Mouse (Mus musculus): ENCODE measurements around the gene Icam5. TPM values are rescaled to one million over a fixed set of nuclear protein-coding genes. Genes with fewer than 3 reads are reported as not detected.
"Not testable (repeated sequence)": the region's sequence is repeated elsewhere in the genome, so short reads cannot be mapped to it uniquely, and the experiment has no call there.

The Icam5 gene
- polyA plus RNA-seq, 1 experiment from 2014 or later = 1.8 TPM

DNA sequence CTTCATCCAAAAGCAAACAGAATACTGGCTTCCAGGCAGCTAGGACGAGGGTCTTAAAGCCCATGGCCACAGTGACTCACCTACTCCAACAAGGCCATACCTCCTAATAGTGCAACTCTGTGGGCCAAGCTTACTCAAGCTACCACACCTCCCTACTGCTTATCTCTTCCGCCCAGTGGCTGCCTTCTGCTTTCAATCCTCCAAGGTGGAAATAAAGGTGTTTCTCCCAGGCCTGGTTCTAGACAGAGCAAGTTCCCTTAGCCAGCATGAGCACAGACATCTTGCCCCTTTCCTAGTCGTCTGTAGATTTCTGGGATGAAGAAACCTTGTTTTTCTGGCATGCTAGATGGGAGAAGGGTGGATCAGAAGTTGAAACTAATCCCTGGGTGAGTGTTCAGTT lies 7.9 kb downstream of the Icam5 start:
- Histone ChIP-seq H3K4me1 (peaks cover 34% of the 10 kb centered on the region), H3K36me3 (no peaks in the 10 kb centered on the region), H3K4me3 (replicated peaks) (no peak overlapping the region), H3K9me3 (replicated peaks) (no peaks in the 10 kb centered on the region), H3K27ac (replicated peaks) (no peak overlapping the region), H3K9ac (replicated peaks) (no peak overlapping the region), H3K4me2 (no peak overlapping the region), H3K27me3 (replicated peaks) (peaks cover 59% of the 10 kb centered on the region)
- no peak for ATAC-seq (ENCODE audit: low FRiP score)
- WGBS = 72% methylated on average over 3 of the region's 3 CpGs

- WGBS = 54% methylated on average over 4 of the region's 4 CpGs
- no peak for ATAC-seq (ENCODE audit: low FRiP score)
- H3K4me1 ChIP-seq = peaks cover 19% of the 10 kb centered on the region
- H3K9ac ChIP-seq (replicated peaks) = no peak overlapping the region
- no peak overlapping the region for H3K4me2 ChIP-seq
- H3K36me3 ChIP-seq = no peaks in the 10 kb centered on the region
- H3K27ac ChIP-seq (replicated peaks) = no peak overlapping the region
- H3K4me3 ChIP-seq (replicated peaks) = no peak overlapping the region
- H3K27me3 ChIP-seq (replicated peaks) = peaks cover 44% of the 10 kb centered on the region
- H3K9me3 ChIP-seq (replicated peaks) = no peaks in the 10 kb centered on the region
Observed at GRCm38 (mm10) chr9:21041308-21041707, 9.4 kb downstream of the Icam5 start.

DNA sequence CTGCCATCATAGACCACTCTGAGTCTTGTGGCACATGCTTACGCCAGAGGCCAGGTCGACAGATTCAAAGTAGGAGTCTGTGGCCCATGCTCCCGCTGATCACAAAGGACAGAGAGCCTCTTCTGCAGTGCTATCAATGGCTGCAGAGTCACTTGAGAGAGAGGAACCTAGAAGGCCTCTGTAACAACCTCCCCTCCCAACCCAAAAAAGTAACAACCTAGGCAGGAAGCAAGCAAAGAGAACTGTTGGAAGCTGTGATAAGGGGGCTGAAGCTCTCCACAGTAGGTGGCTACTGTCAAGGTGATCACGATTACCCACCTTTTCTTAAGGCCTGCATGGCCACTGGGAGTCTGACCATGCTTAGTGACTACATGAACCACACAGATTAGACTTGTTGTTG lies 11.7 kb downstream of the Icam5 start:
- no peak overlapping the region for H3K4me3 ChIP-seq (replicated peaks)
- no peak overlapping the region for H3K9ac ChIP-seq (replicated peaks)
- ATAC-seq (ENCODE audit: low FRiP score) = no peak
- H3K4me1 ChIP-seq = no peaks in the 10 kb centered on the region
- H3K27me3 ChIP-seq (replicated peaks) = peaks cover 22% of the 10 kb centered on the region
- no peaks in the 10 kb centered on the region for H3K36me3 ChIP-seq
- H3K9me3 ChIP-seq (replicated peaks) = no peaks in the 10 kb centered on the region
- 87% methylated on average over 4 of the region's 4 CpGs for WGBS
- no peak overlapping the region for H3K27ac ChIP-seq (replicated peaks)
- H3K4me2 ChIP-seq = no peak overlapping the region

DNA sequence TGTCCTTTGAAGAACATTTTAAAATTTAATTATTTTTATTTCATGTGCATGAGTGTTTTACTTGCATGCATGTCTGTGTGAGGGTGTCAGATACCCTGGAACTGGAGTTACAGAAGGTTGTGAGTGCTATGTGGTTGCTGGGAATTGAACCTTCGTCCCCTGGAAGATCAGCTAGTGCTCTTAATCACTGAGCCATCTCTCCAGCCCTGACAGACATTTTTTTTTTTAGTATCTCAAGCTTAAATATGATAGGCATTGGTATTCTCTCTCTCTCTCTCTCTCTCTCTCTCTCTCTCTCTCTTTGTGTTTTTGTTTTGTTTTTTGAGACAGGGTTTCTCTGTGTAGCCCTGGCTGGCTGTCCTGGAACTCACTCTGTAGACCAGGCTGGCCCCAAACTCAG lies 12.9 kb downstream of the Icam5 start:
- WGBS = 59% methylated on average over 1 of the region's 1 CpGs
- H3K4me2 ChIP-seq; ATAC-seq (ENCODE audit: low FRiP score); H3K36me3 ChIP-seq; H3K4me3 ChIP-seq (replicated peaks); H3K27ac ChIP-seq (replicated peaks); H3K27me3 ChIP-seq (replicated peaks); H3K9ac ChIP-seq (replicated peaks); H3K9me3 ChIP-seq (replicated peaks); H3K4me1 ChIP-seq: not testable (repeated sequence)

- Histone ChIP-seq H3K36me3 (no peaks in the 10 kb centered on the region), H3K4me1 (no peaks in the 10 kb centered on the region), H3K27ac (replicated peaks) (no peak overlapping the region), H3K27me3 (replicated peaks) (peaks cover 5% of the 10 kb centered on the region), H3K9me3 (replicated peaks) (no peaks in the 10 kb centered on the region), H3K9ac (replicated peaks) (no peak overlapping the region), H3K4me3 (replicated peaks) (no peak overlapping the region), H3K4me2 (no peak overlapping the region)
- 83% methylated on average over 3 of the region's 3 CpGs for WGBS
- ATAC-seq (ENCODE audit: low FRiP score) = no peak
Observed at GRCm38 (mm10) chr9:21045235-21045634, 13.4 kb downstream of the Icam5 start.

- no peaks in the 10 kb centered on the region for H3K4me1 ChIP-seq
- 67% methylated on average over 10 of the region's 10 CpGs for WGBS
- no peak for ATAC-seq (ENCODE audit: low FRiP score)
Observed at GRCm38 (mm10) chr9:21051578-21051977, 19.7 kb downstream of the Icam5 start.

DNA sequence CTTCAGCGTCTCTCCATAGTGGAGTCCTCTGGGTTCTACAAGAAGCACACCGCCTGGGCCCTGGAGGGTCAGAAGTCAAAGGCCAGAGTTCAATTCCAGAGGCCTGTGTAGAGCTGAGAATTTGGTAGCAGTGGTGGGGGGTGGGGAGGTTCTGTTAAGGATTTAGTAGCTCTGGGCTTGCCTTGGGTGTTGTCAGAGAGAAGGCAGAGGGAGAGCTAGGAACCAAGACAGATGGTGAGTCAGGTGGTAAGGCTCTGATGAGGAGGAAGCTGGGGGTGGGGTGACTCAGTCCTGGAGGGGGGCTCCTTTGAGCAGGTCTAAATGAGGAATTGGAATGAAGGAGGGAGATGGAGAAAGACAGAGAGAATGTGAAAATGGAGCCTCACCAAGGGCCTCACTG lies 31.1 kb downstream of the Icam5 start:
- H3K4me1 ChIP-seq = no peaks in the 10 kb centered on the region
- H3K4me3 ChIP-seq (replicated peaks) = no peak overlapping the region
- H3K9me3 ChIP-seq (replicated peaks) = no peaks in the 10 kb centered on the region
- peaks cover 39% of the 10 kb centered on the region for H3K36me3 ChIP-seq
- WGBS = 98% methylated on average over 2 of the region's 2 CpGs
- no peak overlapping the region for H3K27ac ChIP-seq (replicated peaks)
- no peak overlapping the region for H3K4me2 ChIP-seq
- no peaks in the 10 kb centered on the region for H3K27me3 ChIP-seq (replicated peaks)
- no peak overlapping the region for H3K9ac ChIP-seq (replicated peaks)
- no peak for ATAC-seq (ENCODE audit: low FRiP score)

More at GRCm38 (mm10) chr9:21051578-21051977, 19.7 kb downstream of the Icam5 start:
- H3K36me3 ChIP-seq = no peaks in the 10 kb centered on the region
- H3K4me3 ChIP-seq (replicated peaks) = no peak overlapping the region
- no peaks in the 10 kb centered on the region for H3K9me3 ChIP-seq (replicated peaks)
- H3K9ac ChIP-seq (replicated peaks) = no peak overlapping the region
- H3K4me2 ChIP-seq = no peak overlapping the region
- no peak overlapping the region for H3K27ac ChIP-seq (replicated peaks)
- peaks cover 4% of the 10 kb centered on the region; the same call in 1 of the 2 replicates for H3K27me3 ChIP-seq (replicated peaks)

DNA sequence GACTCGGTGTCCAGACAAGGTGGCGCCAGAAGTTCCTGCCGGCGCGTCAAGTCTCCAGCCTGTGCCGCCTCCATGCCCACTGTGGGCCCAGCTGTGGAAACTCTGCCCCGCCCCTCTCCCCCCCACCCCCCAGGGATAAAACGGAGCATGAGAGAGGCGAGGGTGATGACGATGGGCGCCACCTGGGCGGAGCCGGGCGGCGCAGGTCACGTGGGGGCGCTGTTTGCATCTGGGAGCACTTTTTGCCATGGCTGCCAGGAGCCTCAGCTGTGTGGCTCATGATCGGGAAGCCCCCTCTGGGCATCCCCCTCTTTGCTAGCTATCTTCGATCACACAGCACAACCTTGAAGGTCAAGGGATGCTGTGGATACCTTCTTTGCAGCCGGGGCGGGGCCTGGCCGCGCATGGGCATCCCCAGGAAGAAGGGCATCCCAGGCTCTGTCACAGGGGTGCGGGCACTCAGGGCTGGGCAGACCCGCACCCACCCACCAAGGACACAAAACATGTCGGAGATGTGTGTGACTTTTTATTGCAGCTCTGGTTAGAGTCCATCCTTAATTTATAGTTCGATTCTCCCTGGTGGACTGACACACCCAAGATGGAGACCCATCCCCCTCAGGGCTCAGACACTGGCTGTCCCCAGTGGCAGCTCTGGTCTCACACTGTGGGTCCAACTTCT lies 35.3 kb downstream of the Icam5 start, which contains the start of gene Zglp1:
TSS of gene Zglp1 (minus strand) at position 88 of the 679 bp plus-strand sequence.
- Histone ChIP-seq H3K9ac (replicated peaks) (no peak within 1 kb of the TSS), H3K9me3 (replicated peaks) (no peaks in the 10 kb centered on the region), H3K4me1 (peaks cover 7% of the 10 kb centered on the region), H3K36me3 (peaks cover 48% of the 10 kb centered on the region), H3K27ac (replicated peaks) (no peak within 1 kb of the TSS), H3K4me2 (no peak within 1 kb of the TSS), H3K4me3 (replicated peaks) (no peak within 1 kb of the TSS), H3K27me3 (replicated peaks) (no peaks in the 10 kb centered on the region)
- WGBS = 89% methylated on average over 26 of the region's 27 CpGs
- no peak for ATAC-seq (ENCODE audit: low FRiP score)

- Histone ChIP-seq H3K4me3 (replicated peaks) (peak overlapping the region; percentile 84), H3K9ac (replicated peaks) (peak overlapping the region; percentile 88), H3K4me1 (peaks cover 24% of the 10 kb centered on the region), H3K36me3 (peaks cover 38% of the 10 kb centered on the region), H3K4me2 (peak overlapping the region; percentile 93), H3K27me3 (replicated peaks) (no peaks in the 10 kb centered on the region), H3K27ac (replicated peaks) (peak overlapping the region; percentile 75; the same call in 1 of the 2 replicates), H3K9me3 (replicated peaks) (no peaks in the 10 kb centered on the region)
- WGBS = 15% methylated on average over 4 of the region's 4 CpGs
- ATAC-seq (ENCODE audit: low FRiP score) = peak; percentile 3; the same call in 1 of the 2 replicates
Observed at GRCm38 (mm10) chr9:21072641-21073040, 40.8 kb downstream of the Icam5 start.

- H3K27me3 ChIP-seq (replicated peaks) = no peaks in the 10 kb centered on the region
- peak within 1 kb of the TSS; percentile 88 for H3K9ac ChIP-seq (replicated peaks)
- peak; percentile 95 for ATAC-seq (ENCODE audit: low FRiP score)
- peaks cover 24% of the 10 kb centered on the region for H3K4me1 ChIP-seq
- H3K27ac ChIP-seq (replicated peaks) = peak within 1 kb of the TSS; percentile 75
- peak within 1 kb of the TSS; percentile 93 for H3K4me2 ChIP-seq
- peaks cover 42% of the 10 kb centered on the region for H3K36me3 ChIP-seq
- H3K4me3 ChIP-seq (replicated peaks) = peak within 1 kb of the TSS; percentile 84
- no peaks in the 10 kb centered on the region for H3K9me3 ChIP-seq (replicated peaks)
- WGBS = 3% methylated on average over 58 of the region's 58 CpGs
Observed at GRCm38 (mm10) chr9:21073044-21073840, 41.4 kb downstream of the Icam5 start, which contains the start of the genes Gm49373 and Fdx1l. TSS of gene Gm49373 (minus strand) at chr9:21073096. TSS of gene Fdx1l (minus strand) at chr9:21073614.

DNA sequence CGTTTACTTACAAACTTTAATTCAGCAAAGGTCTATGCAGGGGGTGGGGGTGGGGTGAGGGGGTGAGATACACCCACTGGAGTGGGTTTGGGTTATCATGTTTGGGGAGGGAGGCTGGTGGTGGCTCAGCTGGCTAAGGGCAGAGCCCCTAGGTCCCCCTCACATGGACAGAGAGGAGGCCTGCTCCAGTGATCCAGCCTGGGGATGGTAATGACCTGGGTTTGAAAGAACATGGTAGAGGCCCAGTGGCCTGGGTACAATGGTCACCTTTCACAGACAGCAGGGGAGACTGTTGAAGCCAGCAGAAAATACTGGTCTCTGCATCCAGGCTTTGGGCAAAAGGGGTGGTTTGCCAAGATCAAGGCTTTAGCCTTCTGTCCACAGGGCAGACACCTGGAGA lies 42.3 kb downstream of the Icam5 start:
- H3K9ac ChIP-seq (replicated peaks) = no peak overlapping the region
- H3K27me3 ChIP-seq (replicated peaks) = no peaks in the 10 kb centered on the region
- no peak for ATAC-seq (ENCODE audit: low FRiP score)
- no peak overlapping the region for H3K4me3 ChIP-seq (replicated peaks)
- peaks cover 24% of the 10 kb centered on the region for H3K4me1 ChIP-seq
- no peaks in the 10 kb centered on the region for H3K9me3 ChIP-seq (replicated peaks)
- peak overlapping the region; percentile 93 for H3K4me2 ChIP-seq
- no peak overlapping the region for H3K27ac ChIP-seq (replicated peaks)
- WGBS = 87% methylated on average over 1 of the region's 1 CpGs
- peaks cover 49% of the 10 kb centered on the region for H3K36me3 ChIP-seq

DNA sequence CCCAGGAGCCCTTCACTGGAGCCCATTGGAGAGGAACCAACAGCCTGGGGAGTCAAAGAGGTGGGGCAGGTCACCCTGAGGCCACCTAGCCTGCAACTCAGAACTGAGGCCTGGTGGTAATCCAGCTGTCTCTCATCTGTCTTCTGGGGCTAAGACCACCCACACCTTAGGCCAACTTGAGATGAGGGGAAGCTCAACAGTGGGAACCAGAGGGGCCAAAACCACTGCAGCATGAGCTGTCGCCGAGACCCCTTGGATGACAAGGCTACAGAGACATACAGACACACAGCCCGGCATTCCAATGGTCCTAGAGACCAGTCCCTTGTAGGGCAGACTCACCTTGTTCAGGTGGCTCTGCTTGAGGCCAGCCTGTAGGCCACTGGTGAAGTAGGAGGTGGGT lies 43.8 kb downstream of the Icam5 start:
- WGBS = 95% methylated on average over 3 of the region's 3 CpGs
- no peak overlapping the region for H3K9ac ChIP-seq (replicated peaks)
- H3K27me3 ChIP-seq (replicated peaks) = no peaks in the 10 kb centered on the region
- ATAC-seq (ENCODE audit: low FRiP score) = no peak
- no peaks in the 10 kb centered on the region for H3K9me3 ChIP-seq (replicated peaks)
- H3K4me1 ChIP-seq = peaks cover 24% of the 10 kb centered on the region
- no peak overlapping the region for H3K4me2 ChIP-seq
- peaks cover 57% of the 10 kb centered on the region for H3K36me3 ChIP-seq
- H3K4me3 ChIP-seq (replicated peaks) = no peak overlapping the region
- no peak overlapping the region for H3K27ac ChIP-seq (replicated peaks)
